Mouse (Mus musculus) forebrain, embryonic 13.5 days (tissue): Measurements from ENCODE around the gene Hnrnpr. TPM values are rescaled to one million over a fixed set of nuclear protein-coding genes. Genes with fewer than 3 reads are reported as not detected.

ENCODE experiments used
- ATAC-seq: fragments of 200-750 bp; cut with Nextera tagmentation; 2 replicates; pipeline ENCODE4 v1.8.0; 2017
- H3K27ac ChIP-seq: fragments of 300-500 bp; sonication (generic); 2 replicates; pipeline ENCODE4 v1.5.1; 2015; ENCODE audit warnings: inconsistent platforms, mild to moderate bottlenecking, moderate library complexity
- H3K27me3 ChIP-seq: fragments of 300-500 bp; sonication (generic); 2 replicates; pipeline ENCODE4 v1.6.1; 2015; ENCODE audit warnings: mild to moderate bottlenecking, inconsistent platforms
- H3K36me3 ChIP-seq: fragments of 300-500 bp; sonication (generic); 2 replicates; pipeline ENCODE4 v1.6.1; 2015; ENCODE audit warnings: mild to moderate bottlenecking, inconsistent platforms; ENCODE audit not compliant: poor library complexity, severe bottlenecking
- H3K4me1 ChIP-seq: fragments of 300-500 bp; sonication (generic); 2 replicates; pipeline ENCODE4 v1.6.1; 2015; ENCODE audit warnings: inconsistent platforms
- H3K4me2 ChIP-seq: fragments of 300-500 bp; sonication (generic); 2 replicates; pipeline ENCODE4 v1.6.1; 2015; ENCODE audit warnings: inconsistent platforms, mild to moderate bottlenecking, moderate library complexity
- H3K4me3 ChIP-seq: fragments of 300-500 bp; sonication (generic); 2 replicates; pipeline ENCODE4 v1.5.1; 2015; ENCODE audit warnings: mild to moderate bottlenecking, inconsistent platforms
- H3K9ac ChIP-seq: fragments of 300-500 bp; sonication (generic); 2 replicates; pipeline ENCODE4 v1.6.1; 2015; ENCODE audit warnings: mild to moderate bottlenecking, inconsistent platforms
- H3K9me3 ChIP-seq: fragments of 300-500 bp; sonication (generic); replicated peaks from 2 replicates; pipeline ENCODE4 v1.6.1; 2016; ENCODE audit warnings: inconsistent platforms
- WGBS: fragments of 180-500 bp; shearing (Covaris S2); methylation state at CpG from one replicate; pipeline ENCODE4 v1.1.7; 2015; 5-methylcytosine and 5-hydroxymethylcytosine counted together
- polyA plus RNA-seq: library from polyadenylated mRNA; unstranded; fragments of >200 nt; fragmentation: Nextera tagmentation; extraction: Ambion mirVana; gene quantifications from 2 replicates; pipeline ENCODE4 v1.2.1, GENCODE M21; 2015

Gene Hnrnpr
- 273 and 295 TPM in 2 replicates for polyA plus RNA-seq

- H3K9ac ChIP-seq: peak within 1 kb of the TSS; percentile 100
- no peaks in the 10 kb centered on the region for H3K36me3 ChIP-seq
- no peaks in the 10 kb centered on the region for H3K9me3 ChIP-seq
- peaks cover 41% of the 10 kb centered on the region for H3K4me1 ChIP-seq
- peak within 1 kb of the TSS; percentile 98 for H3K27ac ChIP-seq
- peak; percentile 100 for ATAC-seq
- peak within 1 kb of the TSS; percentile 100 for H3K4me3 ChIP-seq
- WGBS: under 1% methylated on average over 64 of the region's 65 CpGs
- peak within 1 kb of the TSS; percentile 73 for H3K4me2 ChIP-seq
- H3K27me3 ChIP-seq: no peaks in the 10 kb centered on the region
These were observed at the start of gene Hnrnpr for GRCm38 (mm10) chr4:136310229-136311041. Hnrnpr (plus strand) TSS chr4:136310942.

GRCm38 (mm10) chr4:136261912-136262311 lies 48.8 kb upstream of the Hnrnpr start:
- WGBS: 78% methylated on average over 10 of the region's 10 CpGs
- H3K9ac ChIP-seq: no peak overlapping the region
- H3K9me3 ChIP-seq: no peaks in the 10 kb centered on the region
- H3K27ac ChIP-seq: no peak overlapping the region
- H3K4me1 ChIP-seq: 0 out of 2 replicates have a peak, but pooled peaks cover 4% of the 10 kb centered on the region
- no peak overlapping the region for H3K4me2 ChIP-seq
- no peaks in the 10 kb centered on the region; the same call in 1 of the 2 replicates for H3K27me3 ChIP-seq
- no peaks in the 10 kb centered on the region for H3K36me3 ChIP-seq
- ATAC-seq: no peak
- H3K4me3 ChIP-seq: no peak overlapping the region

GRCm38 (mm10) chr4:136263555-136263954 lies 47.2 kb upstream of the Hnrnpr start:
- 97% methylated on average over 4 of the region's 4 CpGs for WGBS
- no peak for ATAC-seq

GRCm38 (mm10) chr4:136266716-136267343 lies 43.9 kb upstream of the Hnrnpr start:
- WGBS: 85% methylated on average over 9 of the region's 9 CpGs
- no peak overlapping the region for H3K4me2 ChIP-seq
- H3K4me3 ChIP-seq: no peak overlapping the region
- no peak overlapping the region for H3K9ac ChIP-seq
- H3K27ac ChIP-seq: no peak overlapping the region
- no peaks in the 10 kb centered on the region for H3K36me3 ChIP-seq
- H3K4me1 ChIP-seq: no peaks in the 10 kb centered on the region
- no peaks in the 10 kb centered on the region for H3K9me3 ChIP-seq
- H3K27me3 ChIP-seq: no peaks in the 10 kb centered on the region
- ATAC-seq: no peak

More at GRCm38 (mm10) chr4:136263555-136263954, 47.2 kb upstream of the Hnrnpr start:
- H3K4me1 ChIP-seq: 0 out of 2 replicates have a peak, but pooled peaks cover 4% of the 10 kb centered on the region
- H3K27me3 ChIP-seq: no peaks in the 10 kb centered on the region; the same call in 1 of the 2 replicates
- H3K4me2 ChIP-seq: no peak overlapping the region
- no peaks in the 10 kb centered on the region for H3K36me3 ChIP-seq
- no peak overlapping the region for H3K9ac ChIP-seq
- H3K4me3 ChIP-seq: no peak overlapping the region
- no peak overlapping the region for H3K27ac ChIP-seq
- no peaks in the 10 kb centered on the region for H3K9me3 ChIP-seq

GRCm38 (mm10) chr4:136268912-136269311 lies 41.8 kb upstream of the Hnrnpr start:
- Histone ChIP-seq H3K9me3 (peaks cover 12% of the 10 kb centered on the region), H3K27ac (no peak overlapping the region), H3K4me1 (no peaks in the 10 kb centered on the region), H3K4me3 (no peak overlapping the region), H3K9ac (no peak overlapping the region), H3K4me2 (no peak overlapping the region), H3K36me3 (no peaks in the 10 kb centered on the region), H3K27me3 (no peaks in the 10 kb centered on the region)
- WGBS: 88% methylated on average over 1 of the region's 1 CpGs
- no peak for ATAC-seq

- Histone ChIP-seq H3K36me3 (no peaks in the 10 kb centered on the region), H3K9me3 (peaks cover 12% of the 10 kb centered on the region), H3K4me3 (no peak overlapping the region), H3K9ac (no peak overlapping the region), H3K27ac (no peak overlapping the region), H3K4me2 (no peak overlapping the region), H3K27me3 (no peaks in the 10 kb centered on the region), H3K4me1 (no peaks in the 10 kb centered on the region)
- 87% methylated on average over 8 of the region's 8 CpGs for WGBS
- ATAC-seq: no peak
These were observed 40.1 kb upstream of the Hnrnpr start for GRCm38 (mm10) chr4:136270648-136271047.

GRCm38 (mm10) chr4:136281097-136281496 lies 29.6 kb upstream of the Hnrnpr start:
- no peaks in the 10 kb centered on the region for H3K36me3 ChIP-seq
- ATAC-seq: no peak
- no peak overlapping the region for H3K4me2 ChIP-seq
- H3K27me3 ChIP-seq: no peaks in the 10 kb centered on the region
- H3K9me3 ChIP-seq: no peaks in the 10 kb centered on the region
- H3K4me1 ChIP-seq: peaks cover 27% of the 10 kb centered on the region
- WGBS: 91% methylated on average over 8 of the region's 8 CpGs
- H3K9ac ChIP-seq: no peak overlapping the region
- no peak overlapping the region for H3K27ac ChIP-seq
- no peak overlapping the region for H3K4me3 ChIP-seq

- 62% methylated on average over 9 of the region's 9 CpGs for WGBS
These were observed 29.1 kb upstream of the Hnrnpr start for GRCm38 (mm10) chr4:136281611-136282010.

GRCm38 (mm10) chr4:136282621-136283480 lies 27.9 kb upstream of the Hnrnpr start:
- H3K4me2 ChIP-seq: peak overlapping the region; percentile 87
- H3K36me3 ChIP-seq: peaks cover 4% of the 10 kb centered on the region
- no peak overlapping the region for H3K4me3 ChIP-seq
- H3K9ac ChIP-seq: peak overlapping the region; percentile 31
- H3K4me1 ChIP-seq: peaks cover 41% of the 10 kb centered on the region
- 8% methylated on average over 10 of the region's 10 CpGs for WGBS
- no peak for ATAC-seq
- peak overlapping the region; percentile 96 for H3K27ac ChIP-seq
- H3K9me3 ChIP-seq: no peaks in the 10 kb centered on the region
- no peaks in the 10 kb centered on the region for H3K27me3 ChIP-seq

More at GRCm38 (mm10) chr4:136281611-136282010, 29.1 kb upstream of the Hnrnpr start:
- H3K4me1 ChIP-seq: peaks cover 31% of the 10 kb centered on the region
- H3K27ac ChIP-seq: no peak overlapping the region
- no peak overlapping the region for H3K9ac ChIP-seq
- no peak overlapping the region for H3K4me3 ChIP-seq
- H3K4me2 ChIP-seq: no peak overlapping the region
- H3K9me3 ChIP-seq: no peaks in the 10 kb centered on the region
- no peaks in the 10 kb centered on the region for H3K36me3 ChIP-seq
- no peak for ATAC-seq
- no peaks in the 10 kb centered on the region for H3K27me3 ChIP-seq

GRCm38 (mm10) chr4:136283783-136284182 lies 27.0 kb upstream of the Hnrnpr start:
- H3K27me3 ChIP-seq: peaks cover 2% of the 10 kb centered on the region
- H3K4me3 ChIP-seq: no peak overlapping the region
- 0 out of 2 replicates have a peak, but pooled peaks have one; percentile 28 for ATAC-seq
- peak overlapping the region; percentile 87 for H3K4me2 ChIP-seq
- 12% methylated on average over 2 of the region's 2 CpGs for WGBS
- H3K9me3 ChIP-seq: 0 out of 2 replicates have a peak, but pooled peaks cover 1% of the 10 kb centered on the region
- peaks cover 14% of the 10 kb centered on the region for H3K36me3 ChIP-seq
- H3K4me1 ChIP-seq: peaks cover 41% of the 10 kb centered on the region
- peak overlapping the region; percentile 96 for H3K27ac ChIP-seq
- H3K9ac ChIP-seq: no peak overlapping the region

GRCm38 (mm10) chr4:136284455-136284854 lies 26.3 kb upstream of the Hnrnpr start, which contains the start of gene Zfp46:
Zfp46 (plus strand) TSS chr4:136284683.
- Histone ChIP-seq H3K9ac (peak within 1 kb of the TSS; percentile 79), H3K36me3 (peaks cover 19% of the 10 kb centered on the region), H3K4me3 (peak within 1 kb of the TSS; percentile 72), H3K27ac (peak within 1 kb of the TSS; percentile 96), H3K9me3 (0 out of 2 replicates have a peak, but pooled peaks cover 3% of the 10 kb centered on the region), H3K27me3 (peaks cover 8% of the 10 kb centered on the region), H3K4me1 (peaks cover 45% of the 10 kb centered on the region), H3K4me2 (peak within 1 kb of the TSS; percentile 87)
- WGBS: 8% methylated on average over 5 of the region's 5 CpGs
- 0 out of 2 replicates have a peak, but pooled peaks have one; percentile 3 for ATAC-seq
